Mouse (Mus musculus) thymus, adult 2 months (tissue): ENCODE measurements around the gene Selenof. TPM values are rescaled to one million over a fixed set of nuclear protein-coding genes. Genes with fewer than 3 reads are reported as not detected.
A peak's percentile ranks its signal among the peaks of the same experiment; 100 is the strongest.
"Not testable (repeated sequence)": the region's sequence is repeated elsewhere in the genome, so short reads cannot be mapped to it uniquely, and the experiment has no call there.

Experiments used
- DNase-seq: peaks from one replicate; pipeline ENCODE4 v3.0.0; 2021
- H3K27ac ChIP-seq: fragments of 200-500 bp; 2 replicates; pipeline ENCODE4 v1.5.1; 2012; ENCODE audit warnings: low read length, control low read depth; ENCODE audit not compliant: control insufficient read depth, insufficient read depth
- H3K27me3 ChIP-seq: fragments of 200-500 bp; 2 replicates; pipeline ENCODE4 v1.6.1; 2012; ENCODE audit warnings: mild to moderate bottlenecking, low read length, moderate library complexity, mixed read lengths; ENCODE audit not compliant: control insufficient read depth, insufficient read depth
- H3K36me3 ChIP-seq: fragments of 200-500 bp; 2 replicates; pipeline ENCODE4 v1.6.1; 2012; ENCODE audit warnings: mild to moderate bottlenecking, low read length, moderate library complexity; ENCODE audit not compliant: control insufficient read depth, insufficient read depth
- H3K4me1 ChIP-seq: fragments of 200-500 bp; replicated peaks from 2 replicates; pipeline ENCODE4 v1.6.1; 2012; ENCODE audit warnings: low read length; ENCODE audit not compliant: control insufficient read depth, insufficient read depth
- H3K4me3 ChIP-seq: fragments of 200-500 bp; 2 replicates; pipeline ENCODE4 v1.5.1; 2012; ENCODE audit warnings: mild to moderate bottlenecking, low read length, control low read depth, moderate library complexity; ENCODE audit not compliant: control insufficient read depth, insufficient read depth
- CTCF ChIP-seq: fragments of 200-500 bp; IDR thresholded peaks from 2 replicates; pipeline ENCODE4 v1.5.1; 2012; ENCODE audit warnings: mild to moderate bottlenecking, control low read depth, low read length, moderate library complexity, borderline replicate concordance; ENCODE audit not compliant: control insufficient read depth, poor library complexity, insufficient read depth; ENCODE audit errors: extremely low read depth
- POLR2A ChIP-seq: fragments of 200-500 bp; IDR thresholded peaks from 2 replicates; pipeline ENCODE4 v1.6.1; 2012; ENCODE audit warnings: mild to moderate bottlenecking, low read length, control low read depth, moderate library complexity; ENCODE audit not compliant: control insufficient read depth, poor library complexity, insufficient read depth; ENCODE audit errors: extremely low read depth
- WGBS: fragments of 180-500 bp; shearing (Covaris S2); methylation state at CpG from one replicate; pipeline ENCODE4 v1.1.7; 2018; 5-methylcytosine and 5-hydroxymethylcytosine counted together
- polyA plus RNA-seq: library from polyadenylated mRNA; depleted of rRNA; stranded (reverse); fragments of >200 nt; gene quantifications from 2 replicates; pipeline ENCODE4 v1.2.3, GENCODE M21; 2012

Selenof gene
- polyA plus RNA-seq, 1 experiment, result 129 TPM

DNA sequence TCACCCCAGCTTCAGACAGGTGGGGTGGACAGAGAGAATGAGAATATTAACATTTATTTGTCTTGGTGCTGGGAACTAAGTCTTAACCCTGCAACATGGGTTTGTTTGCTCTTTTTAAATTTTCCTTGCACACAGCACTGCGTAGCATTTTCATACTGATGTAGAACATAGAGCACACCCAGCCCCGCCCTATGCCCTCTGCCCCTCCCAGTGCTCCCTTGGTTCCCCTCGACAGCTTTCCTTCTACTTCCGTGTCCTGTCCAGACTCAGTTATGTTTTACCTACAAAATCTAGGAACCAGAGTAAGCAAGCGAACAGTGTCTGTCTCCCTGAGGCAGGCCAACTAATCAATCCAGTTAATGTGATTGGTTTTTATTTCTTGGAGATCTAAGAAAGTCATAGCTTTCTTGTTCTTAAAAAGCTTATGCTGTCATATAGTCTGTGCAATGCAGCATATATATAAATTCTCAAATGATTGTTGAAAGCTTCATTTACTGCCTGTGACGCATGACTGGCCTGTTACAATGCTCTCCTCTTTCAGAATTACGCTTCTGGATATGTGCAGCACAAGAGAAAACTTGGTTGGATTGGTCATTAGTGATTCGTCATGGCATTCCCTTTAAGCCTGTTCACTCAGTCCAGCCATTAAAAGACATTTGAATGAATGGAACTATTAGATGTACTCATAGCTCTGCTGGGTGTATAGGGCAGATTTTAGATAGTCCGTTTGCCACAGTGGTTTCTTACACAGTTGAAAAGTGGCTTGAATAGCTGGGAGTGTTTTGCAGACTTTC is 23.1 kb downstream of the Selenof start:
- Histone ChIP-seq H3K4me3 (no peak overlapping the region), H3K27ac (no peak overlapping the region), H3K36me3 (peaks cover 34% of the 10 kb centered on the region), H3K27me3 (no peaks in the 10 kb centered on the region), H3K4me1 (0 out of 2 replicates have a peak, but pooled peaks cover 2% of the 10 kb centered on the region)
- TF ChIP-seq CTCF, result no peak
- TF ChIP-seq POLR2A, result no peak
- 94% methylated on average over 9 of the region's 9 CpGs for WGBS
- DNase-seq, result no peak

DNA sequence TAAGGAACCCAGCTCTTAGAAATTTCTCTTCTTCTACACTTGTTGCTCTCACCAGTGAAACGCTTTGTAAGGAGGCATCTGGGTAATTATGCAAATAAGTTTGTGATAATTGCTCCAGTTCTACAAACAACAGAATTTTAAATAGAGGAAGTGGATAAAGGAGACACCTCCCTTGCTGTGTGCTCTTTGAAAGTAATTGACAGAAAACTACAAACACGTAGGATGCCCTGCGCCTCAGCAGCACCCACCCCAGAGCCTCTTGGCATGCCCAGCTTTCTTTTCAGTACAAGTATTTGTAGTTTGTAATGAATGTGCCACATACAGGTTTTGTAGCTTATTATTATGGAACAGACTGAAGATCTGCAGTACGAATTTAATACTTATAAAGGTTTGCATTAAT is 27.0 kb downstream of the Selenof start:
- Histone ChIP-seq H3K4me1 (no peaks in the 10 kb centered on the region), H3K27ac (no peak overlapping the region), H3K4me3 (no peak overlapping the region), H3K36me3 (peaks cover 30% of the 10 kb centered on the region), H3K27me3 (no peaks in the 10 kb centered on the region)
- WGBS, result 94% methylated on average over 4 of the region's 4 CpGs
- no peak for DNase-seq
- no peak for TF ChIP-seq POLR2A
- no peak for TF ChIP-seq CTCF

DNA sequence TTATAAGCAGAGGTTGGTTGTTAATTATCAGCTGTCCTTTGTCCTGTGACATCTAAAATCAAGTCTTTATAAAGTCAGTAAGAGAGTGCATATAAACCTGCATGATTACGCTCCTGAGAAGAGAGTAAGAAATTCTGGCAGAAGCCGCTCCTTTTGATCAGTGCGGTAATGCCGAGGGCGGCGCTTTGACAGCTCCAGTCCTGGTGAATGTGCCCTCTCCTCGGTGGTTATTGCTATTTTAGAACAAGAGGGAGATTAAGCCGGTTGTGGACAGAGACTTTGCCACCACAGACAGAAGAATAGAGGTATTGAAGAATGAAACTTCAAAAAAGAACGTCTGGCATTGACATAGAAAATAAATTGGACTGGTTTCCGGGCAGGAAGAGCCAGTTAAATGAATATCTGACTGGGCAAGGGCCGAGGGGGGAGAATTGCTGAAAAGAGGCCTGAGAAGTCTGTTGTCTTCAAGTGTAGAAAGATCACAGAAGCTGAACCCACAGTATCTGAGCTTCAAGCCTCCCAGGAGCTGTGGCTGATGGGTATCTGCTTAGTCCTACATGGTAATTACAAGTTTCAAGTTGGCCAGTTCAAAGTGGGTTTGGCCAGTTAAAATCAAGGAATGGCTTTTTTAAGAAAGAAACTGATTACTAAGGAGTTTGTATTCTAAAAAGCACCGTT is 27.8 kb downstream of the Selenof start:
- peaks cover 30% of the 10 kb centered on the region for H3K36me3 ChIP-seq
- H3K27me3 ChIP-seq, result no peaks in the 10 kb centered on the region
- 96% methylated on average over 12 of the region's 12 CpGs for WGBS
- no peak overlapping the region for H3K4me3 ChIP-seq
- no peaks in the 10 kb centered on the region for H3K4me1 ChIP-seq
- TF ChIP-seq CTCF, result no peak
- TF ChIP-seq POLR2A, result no peak
- no peak for DNase-seq
- H3K27ac ChIP-seq, result no peak overlapping the region

DNA sequence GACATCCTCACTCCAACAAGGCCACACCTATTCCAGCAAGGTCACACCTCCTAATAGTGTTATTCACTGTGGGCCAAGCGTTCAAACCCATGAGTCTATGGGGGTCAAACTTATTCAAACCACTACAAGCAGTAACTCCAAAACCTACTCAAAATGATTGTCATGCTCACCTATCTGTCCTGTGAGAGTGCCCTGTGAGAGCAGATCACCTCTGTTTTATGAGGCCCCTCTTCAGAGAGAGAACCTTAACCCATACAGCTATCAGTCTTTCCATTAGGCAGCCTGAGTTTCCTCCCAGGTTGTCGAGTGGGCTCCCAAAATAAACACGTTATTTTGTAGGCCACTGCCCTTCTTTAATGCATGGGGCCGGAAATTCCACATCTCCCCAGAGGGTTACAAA is 32.3 kb downstream of the Selenof start:
- WGBS, result 96% methylated on average over 4 of the region's 4 CpGs
- Histone ChIP-seq H3K27ac (no peak overlapping the region), H3K27me3 (no peaks in the 10 kb centered on the region), H3K4me1 (no peaks in the 10 kb centered on the region), H3K4me3 (no peak overlapping the region), H3K36me3 (peaks cover 7% of the 10 kb centered on the region; the same call in 1 of the 2 replicates)
- DNase-seq, result no peak
- TF ChIP-seq CTCF (no peak), POLR2A (no peak)

DNA sequence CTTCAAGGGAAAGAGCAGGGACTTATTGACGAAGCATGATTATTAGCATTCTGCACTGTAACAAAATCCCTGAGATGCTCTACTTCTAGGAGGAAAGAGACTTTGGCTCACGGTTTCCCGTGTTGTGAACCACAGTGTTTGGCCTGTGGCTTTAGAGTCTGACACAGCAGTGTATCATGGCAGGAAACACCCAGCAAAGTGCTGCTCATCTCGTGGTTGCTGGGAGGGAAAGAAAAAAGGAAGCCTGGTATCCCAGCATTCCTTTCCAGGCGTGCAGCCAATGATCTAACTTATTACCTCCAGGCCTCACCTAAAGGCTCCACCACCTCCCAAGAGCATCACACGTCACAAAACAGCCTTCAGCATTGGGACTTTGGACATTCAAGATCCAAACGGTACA is 32.7 kb downstream of the Selenof start:
- Histone ChIP-seq H3K4me3 (no peak overlapping the region), H3K4me1 (no peaks in the 10 kb centered on the region), H3K36me3 (peaks cover 4% of the 10 kb centered on the region; the same call in 1 of the 2 replicates), H3K27ac (no peak overlapping the region), H3K27me3 (no peaks in the 10 kb centered on the region)
- no peak for DNase-seq
- no peak for TF ChIP-seq CTCF
- TF ChIP-seq POLR2A, result no peak
- 59% methylated on average over 7 of the region's 7 CpGs for WGBS

DNA sequence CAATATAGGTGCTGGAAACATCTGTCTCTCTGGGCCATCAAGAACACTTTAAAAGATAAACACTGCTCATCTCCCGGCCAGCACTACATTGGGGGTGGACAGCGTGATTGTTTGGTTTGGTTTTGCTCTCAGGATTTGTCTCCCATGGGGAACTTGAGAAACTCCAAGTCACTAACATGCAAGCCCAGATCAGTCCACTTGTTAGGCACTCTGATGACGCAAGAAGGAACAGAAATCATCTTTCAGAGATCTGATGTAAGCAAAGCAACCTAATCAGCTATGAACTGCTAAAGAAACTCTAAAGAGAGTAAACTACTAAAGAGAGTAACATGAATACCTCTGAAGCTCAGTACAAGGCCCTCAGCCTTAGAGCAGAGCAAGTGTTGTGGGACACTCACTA is 33.5 kb downstream of the Selenof start:
- no peak overlapping the region for H3K27ac ChIP-seq
- no peak for TF ChIP-seq POLR2A
- TF ChIP-seq CTCF, result no peak
- H3K27me3 ChIP-seq, result no peaks in the 10 kb centered on the region
- WGBS, result 95% methylated on average over 3 of the region's 3 CpGs
- H3K4me1 ChIP-seq, result no peaks in the 10 kb centered on the region
- no peaks in the 10 kb centered on the region for H3K36me3 ChIP-seq
- DNase-seq, result no peak
- H3K4me3 ChIP-seq, result no peak overlapping the region

DNA sequence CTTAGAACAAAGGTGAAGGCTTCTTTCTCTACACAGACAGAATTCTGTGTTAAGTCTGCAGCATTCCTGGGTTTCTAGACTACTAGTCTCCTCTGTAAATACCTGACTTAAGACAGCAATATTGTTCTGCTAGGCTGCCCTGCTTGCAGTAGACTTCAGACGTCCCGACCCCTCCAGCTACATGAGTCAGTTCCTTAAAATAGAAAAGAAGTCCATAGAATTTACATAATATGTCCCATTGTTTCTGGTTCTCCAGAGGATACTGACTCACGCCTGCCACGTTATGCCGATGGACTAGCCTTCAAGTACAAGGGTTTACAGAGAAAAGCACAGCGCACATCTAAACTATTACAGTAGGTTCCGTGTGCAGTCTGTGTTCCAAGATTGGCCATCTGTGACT is 34.1 kb downstream of the Selenof start:
- no peak for TF ChIP-seq CTCF
- TF ChIP-seq POLR2A, result no peak
- Histone ChIP-seq H3K4me3 (no peak overlapping the region), H3K4me1 (no peaks in the 10 kb centered on the region), H3K27me3 (no peaks in the 10 kb centered on the region), H3K36me3 (no peaks in the 10 kb centered on the region), H3K27ac (no peak overlapping the region)
- 91% methylated on average over 7 of the region's 7 CpGs for WGBS
- no peak for DNase-seq

DNA sequence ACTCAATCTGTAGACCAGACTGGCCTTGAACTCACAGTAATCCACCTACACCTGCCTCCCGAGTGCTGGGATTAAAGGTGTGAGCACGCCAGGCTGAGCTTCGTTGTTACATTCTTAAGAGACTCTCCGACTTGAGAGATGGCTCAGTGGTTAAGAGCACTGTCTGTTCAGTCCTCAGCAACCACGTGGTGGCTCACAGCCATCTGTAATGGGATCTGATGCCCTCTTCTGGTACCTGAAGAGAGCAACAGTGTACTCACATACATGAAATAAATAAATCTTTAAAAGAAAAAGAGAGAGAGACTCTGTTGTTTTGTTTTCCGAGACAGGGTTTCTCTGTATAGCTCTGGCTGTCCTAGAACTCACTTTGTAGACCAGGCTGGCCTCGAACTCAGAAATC is 35.7 kb downstream of the Selenof start:
- WGBS, result 64% methylated on average over 7 of the region's 7 CpGs
- peak; percentile 18 for DNase-seq

More for the DNA sequence above, 35.7 kb downstream of the Selenof start:
- H3K4me1 ChIP-seq, H3K27me3 ChIP-seq, H3K4me3 ChIP-seq, H3K36me3 ChIP-seq, H3K27ac ChIP-seq: not testable (repeated sequence)
